Mouse (Mus musculus) cerebellum, adult 18-20 months (tissue): ENCODE data around the gene Grik5.

Experiments
- DNase-seq, 2 experiments: peaks; one replicate each; pipeline ENCODE4 v3.0.0; 2021

Grik5 gene

GRCm38 (mm10) chr7:25071979-25072715, at the start of gene Grik5, which contains the start of gene Zfp574:
Gene Grik5, minus strand, starts transcription at chr7:25072346.
Gene Zfp574, plus strand, starts transcription at chr7:25072567.
- peak; percentile 38 to 52 for DNase-seq

- no peak for DNase-seq
Measured at GRCm38 (mm10) chr7:25121240-25121786, 49.2 kb upstream of the Grik5 start.

GRCm38 (mm10) chr7:25120061-25120834, 48.1 kb upstream of the Grik5 start:
- DNase-seq, result no peak

- peak in 1 of 2 experiments; percentile 28 for DNase-seq
Measured at GRCm38 (mm10) chr7:25112956-25113603, 40.9 kb upstream of the Grik5 start.

- DNase-seq, result peak; percentile 67 to 71
Measured at GRCm38 (mm10) chr7:25112178-25112955, 40.2 kb upstream of the Grik5 start.

- peak in 1 of 2 experiments; percentile 26 for DNase-seq
Measured at GRCm38 (mm10) chr7:25110336-25110735, 38.2 kb upstream of the Grik5 start.

- no peak for DNase-seq
Measured at GRCm38 (mm10) chr7:25109355-25109754, 37.2 kb upstream of the Grik5 start.

GRCm38 (mm10) chr7:25106790-25107502, 34.8 kb upstream of the Grik5 start:
- DNase-seq, result no peak

GRCm38 (mm10) chr7:25105411-25106160, 33.4 kb upstream of the Grik5 start:
- peak; percentile 75 to 86 for DNase-seq

GRCm38 (mm10) chr7:25099581-25099980, 27.4 kb upstream of the Grik5 start:
- DNase-seq, result no peak

GRCm38 (mm10) chr7:25098169-25098568, 26.0 kb upstream of the Grik5 start:
- DNase-seq, result no peak

- DNase-seq, result no peak
Measured at GRCm38 (mm10) chr7:25089875-25090274, 17.7 kb upstream of the Grik5 start.

- DNase-seq, result no peak
Measured at GRCm38 (mm10) chr7:25088968-25089367, 16.8 kb upstream of the Grik5 start.

- no peak for DNase-seq
Measured at GRCm38 (mm10) chr7:25088531-25088930, 16.4 kb upstream of the Grik5 start.

- no peak for DNase-seq
Measured at GRCm38 (mm10) chr7:25087972-25088371, 15.8 kb upstream of the Grik5 start.

- DNase-seq, result no peak
Measured at GRCm38 (mm10) chr7:25087256-25087912, 15.2 kb upstream of the Grik5 start.

- DNase-seq, result no peak
Measured at GRCm38 (mm10) chr7:25086656-25087055, 14.5 kb upstream of the Grik5 start.

GRCm38 (mm10) chr7:25084621-25085020, 12.5 kb upstream of the Grik5 start:
- DNase-seq, result no peak

GRCm38 (mm10) chr7:25082510-25082909, 10.4 kb upstream of the Grik5 start:
- peak in 1 of 2 experiments; percentile 51 for DNase-seq

GRCm38 (mm10) chr7:25080431-25080830, 8.3 kb upstream of the Grik5 start:
- no peak for DNase-seq
